Mouse (Mus musculus) spleen, embryonic (tissue): ENCODE results near the gene Zfp217.

Experiments
- CTCF ChIA-PET: fragments of 350-600 bp; sonication (Branson Sonifier 250); formaldehyde crosslinking; loops from one replicate; lab custom pipeline; 2022; lab: Charles Lee

Zfp217 gene

GRCm38 (mm10) chr2:170135820-170136219 is 12.1 kb downstream of the Zfp217 start:
- CTCF ChIA-PET: interaction anchor here (0.6 kb wide), 1 partner anchor 15 kb away, joined by 5 read pairs; no protein-coding TSS in a partner anchor

- CTCF ChIA-PET: no interaction called here
Observed at GRCm38 (mm10) chr2:170134026-170134690, 13.7 kb downstream of the Zfp217 start.

- CTCF ChIA-PET: interaction anchor here (0.6 kb wide), 2 partner anchors 22 to 82 kb away, joined by 3 to 14 read pairs; no protein-coding TSS in a partner anchor
Observed at GRCm38 (mm10) chr2:170133093-170133731, 14.7 kb downstream of the Zfp217 start.

- CTCF ChIA-PET: interaction anchor here (0.6 to 0.7 kb wide), 3 partner anchors 77 to 201 kb away, joined by 3 read pairs; no protein-coding TSS in a partner anchor
Observed at GRCm38 (mm10) chr2:170132716-170133092, 15.2 kb downstream of the Zfp217 start.

- CTCF ChIA-PET: interaction anchor here (0.6 to 0.7 kb wide), 2 partner anchors 78 to 201 kb away, joined by 3 read pairs; no protein-coding TSS in a partner anchor
Observed at GRCm38 (mm10) chr2:170131981-170132460, 15.9 kb downstream of the Zfp217 start.

GRCm38 (mm10) chr2:170130780-170131645 is 16.9 kb downstream of the Zfp217 start:
- CTCF ChIA-PET: no interaction called here

GRCm38 (mm10) chr2:170129923-170130779 is 17.8 kb downstream of the Zfp217 start:
- CTCF ChIA-PET: interaction anchor here (0.6 kb wide), 1 partner anchor 208 kb away, joined by 3 read pairs; no protein-coding TSS in a partner anchor

GRCm38 (mm10) chr2:170129248-170129922 is 18.5 kb downstream of the Zfp217 start:
- CTCF ChIA-PET: interaction anchor here (0.6 to 0.9 kb wide), 4 partner anchors 16 to 209 kb away, joined by 3 to 4 read pairs (median 3); no protein-coding TSS in a partner anchor

- CTCF ChIA-PET: interaction anchor here (0.7 to 1.8 kb wide), 5 partner anchors 11 to 164 kb away, joined by 3 to 7 read pairs (median 4); no protein-coding TSS in a partner anchor
Observed at GRCm38 (mm10) chr2:170128461-170129247, 19.2 kb downstream of the Zfp217 start.

- CTCF ChIA-PET: interaction anchor here (1.8 kb wide), 1 partner anchor 10 kb away, joined by 7 read pairs; no protein-coding TSS in a partner anchor
Observed at GRCm38 (mm10) chr2:170127523-170127922, 20.4 kb downstream of the Zfp217 start.

GRCm38 (mm10) chr2:170126266-170126665 is 21.6 kb downstream of the Zfp217 start:
- CTCF ChIA-PET: interaction anchor here (0.5 to 0.8 kb wide), 5 partner anchors 10 to 264 kb away, joined by 3 to 14 read pairs (median 3); no protein-coding TSS in a partner anchor

- CTCF ChIA-PET: interaction anchor here (1.3 kb wide), 1 partner anchor 106 kb away, joined by 4 read pairs; no protein-coding TSS in a partner anchor
Observed at GRCm38 (mm10) chr2:170122197-170122596, 25.7 kb downstream of the Zfp217 start.

GRCm38 (mm10) chr2:170120139-170121027 is 27.5 kb downstream of the Zfp217 start:
- CTCF ChIA-PET: interaction anchor here (0.6 to 1.0 kb wide), 3 partner anchors 11 to 16 kb away, joined by 5 to 6 read pairs (median 5); no protein-coding TSS in a partner anchor

- CTCF ChIA-PET: interaction anchor here (0.6 to 1.9 kb wide), 4 partner anchors 10 to 191 kb away, joined by 3 to 7 read pairs (median 3); no protein-coding TSS in a partner anchor
Observed at GRCm38 (mm10) chr2:170116704-170117281, 31.1 kb downstream of the Zfp217 start.

GRCm38 (mm10) chr2:170110306-170110705 is 37.6 kb downstream of the Zfp217 start:
- CTCF ChIA-PET: interaction anchor here (0.6 kb wide), 1 partner anchor 74 kb away, joined by 5 read pairs; no protein-coding TSS in a partner anchor

GRCm38 (mm10) chr2:170109528-170109927 is 38.4 kb downstream of the Zfp217 start:
- CTCF ChIA-PET: interaction anchor here (0.6 to 0.7 kb wide), 2 partner anchors 12 to 74 kb away, joined by 5 read pairs; no protein-coding TSS in a partner anchor

GRCm38 (mm10) chr2:170107791-170108190 is 40.1 kb downstream of the Zfp217 start:
- CTCF ChIA-PET: interaction anchor here (1.2 kb wide), 1 partner anchor 111 kb away, joined by 5 read pairs; no protein-coding TSS in a partner anchor
